Mouse (Mus musculus): ENCODE measurements around the gene Magi2. TPM values are rescaled to one million over a fixed set of nuclear protein-coding genes. Genes with fewer than 3 reads are reported as not detected.

Magi2 gene
- total RNA-seq, 4 experiments from 2014 or later: 8.3 to 31.8 (median 16.5) TPM

DNA sequence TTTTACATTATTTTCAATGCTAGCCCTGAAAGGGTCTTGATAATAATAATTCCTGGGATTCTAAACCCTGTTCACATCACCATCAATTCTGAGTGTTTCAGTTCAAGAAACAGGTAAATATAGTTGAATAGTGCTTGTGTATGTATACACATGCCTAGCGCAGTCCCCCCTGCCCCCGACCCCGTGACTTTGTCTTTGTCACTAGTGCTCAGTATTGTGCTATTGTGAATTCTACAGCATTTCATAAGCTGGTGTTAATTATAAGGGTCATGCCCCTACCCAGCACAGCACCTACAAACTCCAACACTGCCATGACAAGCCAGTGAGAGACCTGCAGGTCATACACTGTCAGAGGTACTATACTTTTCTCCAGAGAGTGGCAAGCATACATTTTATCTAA is 520.8 kb downstream of the Magi2 start:
- no peak for DNase-seq

DNA sequence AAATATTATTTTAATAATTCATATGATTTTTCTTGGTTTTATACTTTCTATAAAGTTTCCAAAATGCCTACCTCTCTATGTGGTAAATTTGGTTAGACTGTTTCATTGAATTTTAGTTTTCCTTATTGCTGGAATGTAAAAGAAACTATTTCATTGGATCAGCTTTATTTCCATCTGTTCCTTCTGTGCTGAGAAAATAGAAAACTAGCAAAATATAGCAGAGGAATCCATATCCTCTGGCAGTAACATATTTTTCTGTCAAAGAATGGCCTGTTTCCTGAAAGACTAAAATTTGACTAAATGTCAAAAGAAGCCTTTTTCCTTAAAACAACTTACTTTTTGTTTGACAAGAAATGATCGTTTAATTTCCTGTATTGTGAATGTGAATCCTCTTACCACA is 552.4 kb downstream of the Magi2 start:
- DNase-seq: no peak

DNA sequence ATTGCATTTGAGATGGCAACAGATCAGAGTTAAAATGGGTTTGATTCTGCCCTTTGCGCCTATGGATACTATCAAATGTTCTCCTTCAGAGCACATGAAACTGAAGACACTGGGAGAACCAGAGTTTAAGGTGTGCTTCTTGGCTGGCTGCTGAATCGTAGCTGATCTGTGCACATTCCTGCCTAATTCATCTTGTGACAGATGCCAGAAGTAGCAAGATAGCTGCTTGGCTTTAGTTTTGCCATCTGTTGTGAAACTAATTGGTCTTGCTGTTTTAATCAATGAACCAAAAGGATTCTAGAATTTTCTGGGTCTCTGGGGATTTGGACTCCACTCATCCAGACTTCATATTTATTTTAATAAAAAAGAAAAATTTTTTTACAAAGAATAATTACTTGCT is 553.2 kb downstream of the Magi2 start:
- DNase-seq: no peak

DNA sequence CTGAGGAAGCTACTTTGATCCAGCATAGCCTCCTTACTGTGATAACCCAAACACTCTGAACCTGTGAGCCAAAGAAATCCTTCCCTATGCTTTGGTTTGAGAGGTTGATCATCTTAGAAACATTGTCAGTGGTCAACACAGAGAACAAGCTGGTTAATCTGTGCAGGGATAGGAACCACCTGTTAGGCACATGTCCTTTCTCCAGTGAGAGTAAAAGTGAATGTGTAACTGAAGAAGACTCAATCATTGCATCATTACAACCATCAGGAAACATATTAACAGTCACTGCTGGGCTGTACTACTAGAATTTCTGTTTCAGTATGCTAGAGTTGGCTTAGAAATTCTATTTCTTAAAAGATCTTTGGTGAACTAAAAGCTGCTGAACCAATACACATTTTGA is 558.5 kb downstream of the Magi2 start:
- no peak for DNase-seq

DNA sequence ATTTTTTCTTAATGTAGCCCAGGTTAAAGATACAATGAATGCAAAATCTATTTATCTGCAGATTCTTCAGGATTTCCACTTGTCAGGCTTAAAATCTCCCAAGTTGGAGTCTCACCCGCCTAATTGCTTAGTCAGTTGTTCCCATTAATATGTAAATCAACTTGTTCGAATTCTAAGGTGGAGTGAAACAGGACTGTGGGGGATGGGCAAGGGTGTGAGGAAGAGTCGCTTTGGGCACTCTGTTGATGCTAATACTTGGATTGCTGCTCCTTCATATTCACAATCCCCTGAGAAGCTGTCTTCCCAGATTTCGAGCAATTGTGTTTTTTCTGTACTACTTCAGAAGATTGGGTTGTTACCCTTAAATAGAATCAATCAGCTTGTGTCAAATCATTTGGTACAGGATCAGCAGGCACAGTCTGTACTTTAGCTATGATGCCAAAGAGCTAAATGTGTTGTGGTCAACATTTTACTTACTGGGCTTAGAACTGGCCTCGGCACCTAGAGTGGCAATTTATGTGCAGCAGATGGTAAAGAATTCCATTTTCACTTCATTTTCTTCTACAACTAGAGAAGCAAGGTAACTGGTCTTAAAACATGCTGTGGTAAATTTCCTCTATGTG is 560.8 kb downstream of the Magi2 start:
- DNase-seq: no peak

GRCm38 (mm10) chr5:19803052-19803769 is 576.4 kb downstream of the Magi2 start:
- no peak for DNase-seq

GRCm38 (mm10) chr5:19822502-19822901 is 595.7 kb downstream of the Magi2 start:
- no peak for DNase-seq

DNA sequence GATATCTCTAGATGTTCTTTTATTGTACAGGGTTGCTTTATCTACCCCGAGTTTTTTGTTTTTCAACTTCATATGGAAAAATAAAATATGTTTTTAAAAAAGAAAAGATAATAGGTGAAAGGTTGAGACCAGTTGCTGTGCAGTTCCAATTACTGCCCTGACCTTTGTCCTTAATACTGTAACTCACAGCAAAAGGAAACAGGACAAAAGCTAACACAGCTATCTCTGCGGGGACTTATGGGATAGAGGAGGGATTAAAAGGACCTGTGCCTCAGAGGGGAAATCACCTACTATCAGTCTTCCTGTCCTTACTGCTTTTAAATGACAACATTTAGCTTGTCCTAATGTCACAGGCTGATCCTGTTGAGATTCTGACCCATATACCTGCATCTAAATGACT is 599.1 kb downstream of the Magi2 start:
- no peak for DNase-seq

DNA sequence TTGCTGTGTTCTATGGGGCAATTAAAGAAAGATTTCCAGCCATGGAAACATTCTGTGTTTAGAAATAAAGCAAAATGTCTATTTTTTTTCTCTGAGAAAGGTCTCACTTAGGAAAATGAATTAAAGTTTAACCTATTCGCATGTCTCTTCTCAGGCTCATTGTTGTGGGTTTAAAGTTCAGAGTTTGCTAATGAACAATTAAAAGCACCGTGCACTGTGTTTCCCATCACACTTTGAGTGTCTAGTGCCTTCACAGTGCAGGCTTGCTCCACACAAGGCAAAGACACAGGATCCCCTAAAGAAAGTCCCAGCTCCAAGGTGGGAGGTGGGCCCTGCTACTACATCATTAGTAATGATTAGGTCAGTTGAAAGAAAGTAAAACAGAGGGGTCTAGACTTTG is 602.5 kb downstream of the Magi2 start:
- DNase-seq: no peak

DNA sequence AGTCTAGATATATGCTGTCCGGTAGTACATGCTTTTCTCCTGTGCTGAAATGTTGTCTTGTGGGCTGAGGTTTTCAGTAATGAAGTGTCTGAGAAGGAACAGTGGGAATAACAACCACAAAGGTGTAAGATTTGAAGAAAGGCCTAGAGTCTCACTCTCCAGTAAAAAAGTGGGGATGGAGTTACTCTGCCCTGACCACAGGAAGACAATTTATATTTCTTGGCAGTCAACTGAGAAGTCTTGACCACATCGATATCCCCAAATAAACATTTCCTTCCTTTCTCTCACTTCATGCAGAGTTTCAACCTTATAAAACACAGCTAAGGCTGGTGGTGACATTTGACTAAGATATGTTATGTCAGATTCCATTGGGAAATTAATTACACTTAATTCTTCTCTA is 636.0 kb downstream of the Magi2 start:
- DNase-seq: no peak

DNA sequence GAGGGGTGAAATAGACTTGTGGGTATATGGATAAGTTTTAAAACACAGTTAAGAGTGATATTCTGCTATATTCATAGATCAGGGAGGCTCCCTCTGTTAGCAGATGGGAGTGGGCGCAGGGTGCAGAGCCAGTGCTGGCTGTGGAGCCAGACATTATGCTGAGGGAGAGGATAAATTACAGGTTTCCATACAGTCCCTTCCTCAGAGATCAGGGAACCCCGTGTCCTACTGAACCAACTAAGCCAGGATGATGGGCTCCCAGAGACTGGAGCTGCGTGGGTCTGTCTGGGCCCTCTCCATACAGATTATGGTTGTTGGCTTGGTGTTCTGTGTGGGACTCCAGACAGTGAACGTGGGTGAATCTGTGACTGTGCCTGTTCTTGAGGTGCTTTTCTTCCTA is 643.6 kb downstream of the Magi2 start:
- DNase-seq: no peak

DNA sequence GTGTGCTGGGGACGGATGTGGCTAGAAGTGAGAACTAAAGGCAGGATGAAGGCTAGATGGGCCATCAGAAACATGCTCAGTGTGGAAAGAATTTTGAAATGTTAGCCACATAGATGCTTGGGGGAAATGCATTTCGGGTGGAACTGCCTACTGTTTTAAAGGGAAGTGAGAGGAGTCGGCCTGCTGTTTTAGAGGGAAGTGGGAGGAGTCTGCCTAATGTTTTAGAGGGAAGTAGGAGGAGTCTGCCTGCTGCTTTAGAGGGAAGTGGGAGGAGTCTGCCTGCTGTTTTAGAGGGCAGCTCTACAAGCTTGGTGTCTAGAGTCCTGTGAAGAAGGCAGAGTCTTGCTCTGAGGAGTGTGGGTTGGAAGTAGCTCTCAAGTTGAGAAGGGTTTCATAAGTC is 664.9 kb downstream of the Magi2 start:
- DNase-seq: no peak

DNA sequence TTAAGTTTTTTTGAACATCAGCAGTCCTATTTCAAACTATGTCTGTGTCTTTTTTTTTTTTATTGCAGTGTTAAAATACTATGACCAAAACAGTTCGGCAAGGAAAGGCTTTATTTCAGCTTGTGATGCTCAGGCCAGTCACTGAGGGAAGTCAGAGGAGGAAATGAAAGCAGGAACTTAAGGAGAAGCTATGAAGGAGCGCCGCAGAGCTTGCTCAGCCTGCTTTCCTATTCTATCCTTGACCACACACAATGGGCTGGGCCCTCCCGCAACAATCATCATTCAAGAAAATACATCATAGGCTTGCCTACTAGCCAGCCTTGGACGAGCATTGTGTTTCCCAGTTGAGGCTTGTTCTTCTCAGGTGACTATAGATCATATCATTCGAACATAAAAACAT is 669.1 kb downstream of the Magi2 start:
- DNase-seq: no peak

DNA sequence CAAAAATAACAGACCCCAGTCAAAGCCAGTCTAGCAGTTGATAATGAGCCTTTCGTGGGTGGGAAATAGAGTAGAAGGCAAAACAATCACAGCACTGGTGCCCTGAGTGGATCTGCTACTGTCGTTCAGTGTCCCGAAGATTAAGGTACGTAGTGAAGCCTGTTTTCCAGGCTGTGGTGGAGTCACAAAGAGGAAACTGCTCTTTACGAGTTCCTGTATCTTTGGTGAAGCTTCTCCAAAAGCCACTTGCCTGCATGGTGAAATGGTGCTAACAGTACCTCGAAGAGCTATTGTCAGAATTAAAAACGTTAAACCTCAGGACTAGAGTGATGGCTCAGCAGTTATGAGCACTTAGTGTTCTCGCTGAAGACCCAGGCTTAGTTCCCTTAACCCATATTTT is 674.8 kb downstream of the Magi2 start:
- DNase-seq: no peak

DNA sequence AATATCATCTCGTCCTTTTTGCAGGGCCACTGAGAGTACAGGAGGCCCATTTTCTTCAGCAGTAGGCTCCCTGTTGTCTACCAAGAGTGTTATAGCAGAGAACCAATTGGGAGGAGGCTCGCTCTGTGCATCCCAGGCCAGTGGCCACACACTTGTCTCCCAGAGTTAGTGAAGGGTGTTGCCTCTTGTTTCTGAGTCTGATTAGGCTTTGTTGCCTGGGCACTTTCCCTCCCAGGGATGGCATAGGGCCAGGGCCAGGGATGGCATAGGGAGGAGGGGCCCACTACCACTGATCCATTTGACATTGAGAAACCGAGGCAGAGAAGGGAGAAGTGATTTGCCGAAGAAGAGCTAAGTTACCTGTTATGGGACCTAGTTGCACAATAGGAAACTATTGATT is 679.8 kb downstream of the Magi2 start:
- no peak for DNase-seq

DNA sequence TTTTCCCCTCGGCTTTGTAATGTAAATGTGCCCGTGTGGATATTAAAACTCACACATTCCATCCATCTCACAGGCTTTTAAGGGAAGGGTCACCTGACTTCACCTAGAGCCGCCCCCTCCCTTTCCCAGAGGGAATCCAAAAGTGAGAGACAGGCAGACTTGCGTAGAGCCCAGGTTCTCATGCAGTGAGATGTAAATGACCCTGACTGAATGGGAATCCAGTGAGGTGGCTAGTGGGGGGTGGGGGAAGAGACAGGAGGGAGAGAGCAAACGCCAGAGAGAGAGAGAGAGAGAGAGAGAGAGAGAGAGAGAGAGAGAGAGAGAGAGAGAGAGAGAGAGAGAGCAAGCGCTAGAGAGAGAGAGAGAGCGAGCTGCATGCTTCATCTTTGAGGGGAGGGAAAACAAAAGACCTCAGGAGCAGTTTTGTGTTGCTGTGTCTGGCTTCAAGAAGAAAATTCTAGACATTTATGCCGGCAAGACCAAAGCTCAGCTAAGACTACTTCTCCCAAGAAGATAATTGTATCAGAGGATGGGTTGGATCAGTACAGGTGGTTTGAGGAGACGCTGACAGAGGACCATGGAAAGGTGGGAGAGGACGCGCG is 680.6 kb downstream of the Magi2 start:
- no peak for DNase-seq

- no peak for DNase-seq
Observed at GRCm38 (mm10) chr5:19907983-19908705, 681.3 kb downstream of the Magi2 start.

DNA sequence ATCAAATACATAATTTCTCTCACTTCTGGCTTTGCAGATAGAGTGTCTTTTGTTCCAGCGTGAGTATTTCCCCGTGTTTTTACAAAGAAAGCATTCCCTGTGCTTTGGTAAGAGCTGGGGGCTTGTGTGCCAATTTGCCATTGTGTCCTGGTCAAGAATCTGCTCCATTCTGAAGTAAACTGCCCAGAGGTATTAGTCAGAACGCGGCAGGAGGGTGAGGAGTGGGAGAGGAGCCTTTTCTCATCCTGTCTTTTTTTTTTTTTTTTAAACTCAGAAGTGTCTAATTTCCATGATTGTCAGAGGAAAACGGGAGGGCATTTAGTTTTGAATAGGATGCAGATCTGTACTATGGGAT is 681.8 kb downstream of the Magi2 start:
- DNase-seq: no peak

DNA sequence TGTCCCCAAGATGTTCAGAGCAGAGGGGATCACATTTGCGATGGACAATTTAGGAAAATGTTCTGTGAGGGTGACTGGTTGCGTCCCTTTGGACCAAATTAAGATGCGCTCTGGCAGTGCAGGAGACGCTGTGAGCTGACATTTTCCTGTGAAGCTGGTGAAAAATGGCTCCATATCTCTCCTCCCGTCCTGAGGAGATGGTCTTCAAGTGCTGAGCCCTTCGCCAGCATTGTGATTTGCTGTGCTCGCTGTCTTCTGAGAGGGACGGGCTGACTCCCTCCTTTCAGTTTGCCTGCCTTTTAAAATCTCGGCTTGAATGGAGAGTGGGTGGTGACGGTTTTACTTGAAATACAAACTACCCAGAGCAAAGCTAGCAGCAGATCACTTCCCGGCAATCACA is 682.2 kb downstream of the Magi2 start:
- no peak for DNase-seq

- no peak for DNase-seq
Observed at GRCm38 (mm10) chr5:19909664-19910063, 682.8 kb downstream of the Magi2 start.

GRCm38 (mm10) chr5:19932102-19932501 is 705.3 kb downstream of the Magi2 start:
- DNase-seq: no peak

DNA sequence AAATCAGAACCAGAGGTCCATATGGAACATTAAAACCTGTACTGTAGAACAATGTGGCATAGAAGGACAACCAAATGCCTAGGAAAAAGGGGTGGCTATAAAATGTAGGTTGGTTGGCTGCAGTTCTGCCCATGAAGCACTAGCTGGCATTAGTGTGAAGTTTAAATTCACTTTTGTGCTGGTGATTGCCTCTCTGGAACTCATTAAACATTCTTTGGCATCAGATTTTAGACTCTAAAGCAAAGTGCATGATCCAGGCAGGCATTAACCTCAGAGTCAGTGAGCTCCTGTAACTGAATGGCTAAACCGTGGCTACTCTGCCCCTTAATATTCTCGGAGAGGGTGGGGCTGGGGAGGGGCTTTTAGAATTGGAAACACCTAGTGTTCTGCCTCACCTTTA is 706.4 kb downstream of the Magi2 start:
- DNase-seq: no peak

DNA sequence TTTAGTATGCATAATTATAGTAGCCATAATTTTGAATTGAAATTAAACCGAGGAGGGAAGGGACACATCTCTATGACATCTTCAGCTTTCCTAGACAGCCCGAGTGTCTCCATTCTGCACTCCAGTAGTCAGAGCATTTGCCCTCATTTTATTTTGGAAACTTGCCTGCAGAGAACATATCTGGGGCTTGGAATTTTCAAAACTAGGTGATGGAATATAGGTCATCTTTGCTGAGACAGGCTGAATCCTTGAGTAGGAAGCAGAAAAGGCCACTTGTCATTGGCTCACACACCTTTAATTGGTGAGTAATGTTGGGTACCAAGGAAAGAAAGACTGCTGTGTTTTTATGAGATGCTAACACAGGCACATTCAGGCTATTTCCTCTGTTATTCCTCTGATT is 724.3 kb downstream of the Magi2 start:
- no peak for DNase-seq

- DNase-seq: no peak
Observed at GRCm38 (mm10) chr5:19964113-19964512, 737.3 kb downstream of the Magi2 start.

Data from adrenal gland, adult 8-10 months (tissue).